Mouse (Mus musculus) bone marrow macrophage, adult 2 months (primary cell): ENCODE results near the gene Ecm1.

Experiments used
- CTCF ChIP-seq: IDR thresholded peaks from 2 replicates; pipeline ENCODE4 v1.5.1; 2012; ENCODE audit warnings: low read depth, mild to moderate bottlenecking, low read length, moderate library complexity
- POLR2A ChIP-seq: IDR thresholded peaks from 2 replicates; pipeline ENCODE4 v1.6.1; 2012; ENCODE audit warnings: mild to moderate bottlenecking, low read depth, low read length, borderline replicate concordance

DNA sequence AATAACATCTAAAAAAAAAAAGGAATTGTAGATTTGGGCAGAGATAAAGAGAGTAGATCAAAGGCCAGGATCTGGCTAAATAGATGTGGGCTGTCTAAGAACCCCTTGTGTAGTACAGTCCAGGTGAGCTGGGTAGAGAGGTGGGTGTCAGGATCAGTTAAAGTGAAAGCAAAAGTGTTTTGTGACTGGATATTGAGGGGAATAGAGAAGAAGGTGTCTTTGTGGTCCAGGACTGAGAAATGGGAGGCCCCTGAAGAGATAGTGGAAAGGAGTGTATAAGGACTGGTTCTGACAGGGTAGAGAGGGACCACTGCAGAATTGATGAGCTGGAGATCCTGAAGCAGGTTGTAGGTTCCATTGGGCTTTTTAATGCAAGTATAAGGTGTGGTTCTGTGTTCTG, 29.4 kb downstream of the Ecm1 start:
- TF ChIP-seq CTCF (no peak), POLR2A (no peak)
